Mouse (Mus musculus) lung, embryonic 14.5 days (tissue): ENCODE results near the gene Dapk1. TPM values are rescaled to one million over a fixed set of nuclear protein-coding genes. Genes with fewer than 3 reads are reported as not detected.

Experiments
- ATAC-seq: fragments of 200-750 bp; cut with Nextera tagmentation; 2 replicates; pipeline ENCODE4 v1.8.0; 2017; ENCODE audit warnings: mild to moderate bottlenecking, moderate TSS enrichment, moderate library complexity; ENCODE audit not compliant: insufficient read depth
- DNase-seq: peaks from one replicate; pipeline ENCODE4 v3.0.0-alpha.2; 2015
- H3K27ac ChIP-seq: fragments of 300-500 bp; sonication (generic); 2 replicates; pipeline ENCODE4 v1.5.1; 2014; ENCODE audit warnings: low read depth, mild to moderate bottlenecking, moderate library complexity
- H3K27me3 ChIP-seq: fragments of 300-500 bp; sonication (generic); 2 replicates; pipeline ENCODE4 v1.6.1; 2014; ENCODE audit warnings: low read length, control low read depth; ENCODE audit not compliant: insufficient read depth
- H3K36me3 ChIP-seq: fragments of 300-500 bp; sonication (generic); 2 replicates; pipeline ENCODE4 v1.6.1; 2014; ENCODE audit warnings: control low read depth; ENCODE audit not compliant: insufficient read depth
- H3K4me1 ChIP-seq: fragments of 300-500 bp; sonication (generic); 2 replicates; pipeline ENCODE4 v1.6.1; 2014; ENCODE audit warnings: antibody characterized with exemption, control low read depth; ENCODE audit not compliant: insufficient read depth
- H3K4me2 ChIP-seq: fragments of 300-500 bp; sonication (generic); 2 replicates; pipeline ENCODE4 v1.6.1; 2014; ENCODE audit warnings: mild to moderate bottlenecking
- H3K4me3 ChIP-seq: fragments of 300-500 bp; sonication (generic); 2 replicates; pipeline ENCODE4 v1.5.1; 2014; ENCODE audit warnings: low read depth, low read length
- H3K9ac ChIP-seq: fragments of 300-500 bp; sonication (generic); 2 replicates; pipeline ENCODE4 v1.6.1; 2014
- H3K9me3 ChIP-seq: fragments of 300-500 bp; sonication (generic); 2 replicates; pipeline ENCODE4 v1.6.1; 2016; ENCODE audit warnings: low read depth, low read length, control low read depth
- CTCF ChIP-seq: IDR thresholded peaks from 2 replicates; pipeline ENCODE4 v1.5.1; 2016; ENCODE audit warnings: antibody characterized with exemption, low read depth
- WGBS: fragments of 180-500 bp; shearing (Covaris S2); extraction: QIAGEN DNeasy Blood & Tissue Kit; methylation state at CpG from one replicate; pipeline ENCODE4 v1.1.7; 2014; 5-methylcytosine and 5-hydroxymethylcytosine counted together
- polyA plus RNA-seq: library from polyadenylated mRNA; unstranded; fragments of >200 nt; fragmentation: Nextera tagmentation; extraction: Ambion mirVana; gene quantifications from 2 replicates; pipeline ENCODE4 v1.2.1, GENCODE M21; 2014

Gene Dapk1
- polyA plus RNA-seq, 1 experiment from 2014 or later: 14.1 TPM

GRCm38 (mm10) chr13:60707541-60708468, 106.1 kb downstream of the Dapk1 start:
- Histone ChIP-seq H3K27me3 (no peaks in the 10 kb centered on the region), H3K36me3 (no peaks in the 10 kb centered on the region), H3K9ac (no peak overlapping the region), H3K27ac (no peak overlapping the region), H3K9me3 (no peaks in the 10 kb centered on the region), H3K4me1 (0 out of 2 replicates have a peak, but pooled peaks cover 3% of the 10 kb centered on the region), H3K4me3 (no peak overlapping the region), H3K4me2 (no peak overlapping the region)
- ATAC-seq (no peak), DNase-seq (no peak)
- TF ChIP-seq CTCF: no peak
- WGBS: 85% methylated on average over 16 of the region's 16 CpGs

GRCm38 (mm10) chr13:60709136-60709535, 107.4 kb downstream of the Dapk1 start:
- no peak for ATAC-seq
- DNase-seq: no peak
- no peaks in the 10 kb centered on the region for H3K27me3 ChIP-seq
- H3K4me1 ChIP-seq: 0 out of 2 replicates have a peak, but pooled peaks cover 3% of the 10 kb centered on the region
- TF ChIP-seq CTCF: no peak
- no peaks in the 10 kb centered on the region for H3K36me3 ChIP-seq
- H3K9me3 ChIP-seq: no peaks in the 10 kb centered on the region
- H3K4me3 ChIP-seq: no peak overlapping the region
- 72% methylated on average over 6 of the region's 6 CpGs for WGBS
- no peak overlapping the region for H3K9ac ChIP-seq
- no peak overlapping the region for H3K4me2 ChIP-seq
- H3K27ac ChIP-seq: no peak overlapping the region

- peaks cover 8% of the 10 kb centered on the region; the same call in 1 of the 2 replicates for H3K4me1 ChIP-seq
- TF ChIP-seq CTCF: no peak
- H3K9me3 ChIP-seq: no peaks in the 10 kb centered on the region
- ATAC-seq (no peak), DNase-seq (no peak)
- H3K27ac ChIP-seq: no peak overlapping the region
- H3K9ac ChIP-seq: no peak overlapping the region
- H3K36me3 ChIP-seq: no peaks in the 10 kb centered on the region
- H3K4me3 ChIP-seq: no peak overlapping the region
- 82% methylated on average over 3 of the region's 3 CpGs for WGBS
- no peaks in the 10 kb centered on the region for H3K27me3 ChIP-seq
- H3K4me2 ChIP-seq: no peak overlapping the region
Measured at GRCm38 (mm10) chr13:60710963-60711362, 109.2 kb downstream of the Dapk1 start.

GRCm38 (mm10) chr13:60713537-60713936, 111.8 kb downstream of the Dapk1 start:
- TF ChIP-seq CTCF: no peak
- 82% methylated on average over 4 of the region's 4 CpGs for WGBS

GRCm38 (mm10) chr13:60716107-60716506, 114.4 kb downstream of the Dapk1 start:
- TF ChIP-seq CTCF: no peak
- H3K36me3 ChIP-seq: peaks cover 8% of the 10 kb centered on the region; the same call in 1 of the 2 replicates
- ATAC-seq (no peak), DNase-seq (no peak)
- no peaks in the 10 kb centered on the region for H3K27me3 ChIP-seq
- no peak overlapping the region for H3K4me2 ChIP-seq
- H3K4me3 ChIP-seq: no peak overlapping the region
- H3K9me3 ChIP-seq: no peaks in the 10 kb centered on the region
- no peak overlapping the region for H3K9ac ChIP-seq
- H3K4me1 ChIP-seq: peaks cover 8% of the 10 kb centered on the region; the same call in 1 of the 2 replicates
- no peak overlapping the region for H3K27ac ChIP-seq
- 43% methylated on average over 3 of the region's 3 CpGs for WGBS

More at GRCm38 (mm10) chr13:60713537-60713936, 111.8 kb downstream of the Dapk1 start:
- Histone ChIP-seq H3K4me2 (no peak overlapping the region), H3K9me3 (no peaks in the 10 kb centered on the region), H3K27ac (no peak overlapping the region), H3K36me3 (no peaks in the 10 kb centered on the region), H3K4me1 (peaks cover 8% of the 10 kb centered on the region; the same call in 1 of the 2 replicates), H3K27me3 (no peaks in the 10 kb centered on the region), H3K4me3 (no peak overlapping the region), H3K9ac (no peak overlapping the region)
- DNase-seq: no peak
- ATAC-seq: no peak

GRCm38 (mm10) chr13:60717421-60717820, 115.7 kb downstream of the Dapk1 start:
- 76% methylated on average over 10 of the region's 10 CpGs for WGBS
- H3K27me3 ChIP-seq: no peaks in the 10 kb centered on the region
- peaks cover 8% of the 10 kb centered on the region; the same call in 1 of the 2 replicates for H3K4me1 ChIP-seq
- H3K36me3 ChIP-seq: peaks cover 8% of the 10 kb centered on the region; the same call in 1 of the 2 replicates
- ATAC-seq (no peak), DNase-seq (no peak)
- no peak overlapping the region for H3K4me2 ChIP-seq
- H3K9ac ChIP-seq: no peak overlapping the region
- no peak for TF ChIP-seq CTCF
- H3K4me3 ChIP-seq: no peak overlapping the region
- H3K27ac ChIP-seq: no peak overlapping the region
- H3K9me3 ChIP-seq: no peaks in the 10 kb centered on the region

GRCm38 (mm10) chr13:60719581-60719980, 117.8 kb downstream of the Dapk1 start:
- Histone ChIP-seq H3K36me3 (peaks cover 8% of the 10 kb centered on the region; the same call in 1 of the 2 replicates), H3K4me2 (no peak overlapping the region), H3K4me3 (no peak overlapping the region), H3K27me3 (no peaks in the 10 kb centered on the region), H3K9ac (no peak overlapping the region), H3K4me1 (peaks cover 4% of the 10 kb centered on the region; the same call in 1 of the 2 replicates), H3K27ac (no peak overlapping the region), H3K9me3 (no peaks in the 10 kb centered on the region)
- ATAC-seq (no peak), DNase-seq (no peak)
- WGBS: 82% methylated on average over 10 of the region's 10 CpGs
- TF ChIP-seq CTCF: no peak
